Mouse (Mus musculus): ENCODE results near the gene Aqp1.

GRCm38 (mm10) chr6:55338934-55339825 lies 2.9 kb downstream of the Aqp1 start:
- TF ChIP-seq POLR2A (IDR thresholded peaks at IDR 0.05; ENCODE audit: low read depth, low read length) (no peak), CTCF (conservative IDR thresholded peaks at IDR 0.05; ENCODE audit: insufficient read depth, insufficient read length, low read depth, low read length) (no peak)
